Mouse (Mus musculus) bone marrow, adult 2 months (tissue): ENCODE data around the gene Aqp1. TPM values are rescaled to one million over a fixed set of nuclear protein-coding genes. Genes with fewer than 3 reads are reported as not detected.

ENCODE experiments used
- H3K27ac ChIP-seq: fragments of 200-500 bp; 2 replicates; pipeline ENCODE4 v1.5.1; 2012; ENCODE audit warnings: low read depth, mild to moderate bottlenecking, control low read depth, inconsistent platforms, low read length; ENCODE audit not compliant: control insufficient read depth, poor library complexity, insufficient read depth
- H3K4me1 ChIP-seq: fragments of 200-500 bp; 2 replicates; pipeline ENCODE4 v1.6.1; 2011; ENCODE audit warnings: low read length; ENCODE audit not compliant: control insufficient read depth, insufficient read depth
- H3K4me3 ChIP-seq: fragments of 200-500 bp; replicated peaks from 2 replicates; pipeline ENCODE3; 2011; ENCODE audit warnings: mild to moderate bottlenecking, low read depth, low read length, control low read depth; ENCODE audit not compliant: control insufficient read depth
- CTCF ChIP-seq: fragments of 200-500 bp; IDR thresholded peaks from 2 replicates; pipeline ENCODE4 v1.5.1; 2011; ENCODE audit warnings: low read length, control low read depth; ENCODE audit not compliant: control insufficient read depth, insufficient read depth
- POLR2A ChIP-seq: fragments of 200-500 bp; IDR thresholded peaks from 2 replicates; pipeline ENCODE4 v1.6.1; 2011; ENCODE audit warnings: low read depth, mild to moderate bottlenecking, control low read depth, low read length, borderline replicate concordance; ENCODE audit not compliant: control insufficient read depth
- WGBS: fragments of 180-500 bp; shearing (Covaris S2); methylation state at CpG from one replicate; pipeline ENCODE4 v1.1.7; 2018; 5-methylcytosine and 5-hydroxymethylcytosine counted together
- polyA plus RNA-seq: library from polyadenylated mRNA; stranded (reverse); fragments of >200 nt; gene quantifications from 2 replicates; pipeline ENCODE4 v1.2.4, GENCODE M21; 2011; ENCODE audit warnings: low replicate concordance; ENCODE audit not compliant: missing spikeins, insufficient read depth, insufficient read length

The Aqp1 gene
- polyA plus RNA-seq, 1 experiment, result 226 TPM

GRCm38 (mm10) chr6:55391814-55392213, 55.6 kb downstream of the Aqp1 start:
- no peak overlapping the region for H3K4me3 ChIP-seq
- no peaks in the 10 kb centered on the region for H3K4me1 ChIP-seq
- TF ChIP-seq POLR2A (no peak), CTCF (no peak)
- no peak overlapping the region for H3K27ac ChIP-seq
- WGBS, result 40% methylated on average over 4 of the region's 4 CpGs

GRCm38 (mm10) chr6:55392453-55392852, 56.2 kb downstream of the Aqp1 start:
- no peaks in the 10 kb centered on the region for H3K4me1 ChIP-seq
- TF ChIP-seq POLR2A (no peak), CTCF (peak; percentile 55)
- no peak overlapping the region for H3K27ac ChIP-seq
- 18% methylated on average over 4 of the region's 4 CpGs for WGBS
- no peak overlapping the region for H3K4me3 ChIP-seq

DNA sequence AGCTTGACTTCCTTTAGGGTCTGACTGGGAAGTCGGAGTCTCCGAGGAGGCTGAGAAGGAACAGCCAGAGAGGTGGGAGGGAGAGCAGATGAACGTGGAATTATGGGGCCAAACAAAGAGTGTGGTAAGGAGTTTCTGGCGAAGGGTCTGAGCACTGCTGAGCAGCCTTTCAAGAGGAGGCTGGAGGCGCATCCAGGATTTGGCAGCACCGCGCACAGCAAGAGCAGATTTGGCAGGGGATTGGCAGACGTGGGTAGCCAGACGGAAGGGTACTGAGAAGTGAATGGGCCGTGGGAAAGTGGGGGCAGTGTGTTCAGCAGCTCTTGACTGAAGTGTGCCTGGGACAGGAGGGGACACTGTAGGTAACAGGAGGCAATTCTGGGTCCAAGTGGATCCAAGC, 58.6 kb downstream of the Aqp1 start:
- Histone ChIP-seq H3K27ac (no peak overlapping the region), H3K4me1 (no peaks in the 10 kb centered on the region), H3K4me3 (no peak overlapping the region)
- WGBS, result 75% methylated on average over 10 of the region's 10 CpGs
- TF ChIP-seq POLR2A (no peak), CTCF (no peak)

- Histone ChIP-seq H3K27ac (no peak overlapping the region), H3K4me3 (no peak overlapping the region), H3K4me1 (no peaks in the 10 kb centered on the region)
- WGBS, result 56% methylated on average over 3 of the region's 3 CpGs
- TF ChIP-seq POLR2A (no peak), CTCF (no peak)
Measured at GRCm38 (mm10) chr6:55396176-55396575, 59.9 kb downstream of the Aqp1 start.

DNA sequence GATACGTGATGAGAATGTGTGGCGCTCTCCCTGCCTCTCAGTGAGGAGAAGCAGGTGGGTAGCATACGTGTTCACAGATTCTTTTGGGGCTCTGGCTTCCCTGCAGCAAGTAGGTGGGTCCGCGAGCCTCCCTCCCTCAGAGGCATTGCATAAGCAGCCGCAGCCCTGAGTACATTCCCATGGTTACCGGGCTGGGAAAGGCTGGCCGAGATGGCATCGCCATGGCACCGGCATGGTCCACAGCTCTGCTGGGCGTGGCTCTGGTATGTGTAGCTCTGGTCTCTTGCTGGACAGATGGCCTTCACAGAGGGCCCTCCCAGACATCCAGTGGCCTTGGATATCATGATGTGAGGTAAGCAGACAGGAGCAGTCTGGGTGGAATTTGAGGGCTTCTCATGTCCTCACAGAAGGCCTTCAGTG, 60.4 kb downstream of the Aqp1 start:
- Histone ChIP-seq H3K27ac (no peak overlapping the region), H3K4me3 (no peak overlapping the region), H3K4me1 (no peaks in the 10 kb centered on the region)
- 70% methylated on average over 11 of the region's 11 CpGs for WGBS
- TF ChIP-seq CTCF (no peak), POLR2A (no peak)

Other genes starting within 250 kb of the Aqp1 start
- not detected in 2 replicates for gene Crhr2, start 203.4 kb upstream of the Aqp1 start, polyA plus RNA-seq
- 2.4 and 14.7 TPM in 2 replicates for gene Inmt, start 161.4 kb upstream of the Aqp1 start, polyA plus RNA-seq
- gene Mindy4, start 133.0 kb upstream of the Aqp1 start, polyA plus RNA-seq, result 0.68 and 3.0 TPM in 2 replicates
- gene Ghrhr, start 39.9 kb downstream of the Aqp1 start, polyA plus RNA-seq, result not detected in 2 replicates
- 0.92 and 0.99 TPM in 2 replicates for gene Adcyap1r1, start 115.5 kb downstream of the Aqp1 start, polyA plus RNA-seq